Mouse (Mus musculus) forebrain, embryonic 10.5 days (tissue): ENCODE measurements around the gene Prss38. TPM values are rescaled to one million over a fixed set of nuclear protein-coding genes. Genes with fewer than 3 reads are reported as not detected.

ENCODE experiments used
- DNase-seq: peaks from one replicate; pipeline ENCODE4 v3.0.0-alpha.2; 2017; ENCODE audit warnings: low spot score; ENCODE audit errors: extremely low spot score
- H3K27ac ChIP-seq: fragments of 300-500 bp; sonication (generic); 2 replicates; pipeline ENCODE4 v1.5.1; 2016; ENCODE audit warnings: mild to moderate bottlenecking
- H3K27me3 ChIP-seq: fragments of 300-500 bp; sonication (generic); 2 replicates; pipeline ENCODE4 v1.6.1; 2016; ENCODE audit warnings: mild to moderate bottlenecking; ENCODE audit not compliant: poor library complexity, severe bottlenecking
- H3K36me3 ChIP-seq: fragments of 300-500 bp; sonication (generic); replicated peaks from 2 replicates; pipeline ENCODE4 v1.6.1; 2016; ENCODE audit warnings: mild to moderate bottlenecking, moderate library complexity
- H3K4me1 ChIP-seq: fragments of 300-500 bp; sonication (generic); 2 replicates; pipeline ENCODE4 v1.6.1; 2016
- H3K4me3 ChIP-seq: fragments of 300-500 bp; sonication (generic); 2 replicates; pipeline ENCODE4 v1.5.1; 2016; ENCODE audit warnings: mild to moderate bottlenecking, moderate library complexity
- H3K9me3 ChIP-seq: fragments of 300-500 bp; sonication (generic); 2 replicates; pipeline ENCODE4 v1.6.1; 2016; ENCODE audit warnings: mild to moderate bottlenecking, moderate library complexity
- WGBS: fragments of 180-500 bp; shearing (Covaris S2); methylation state at CpG from one replicate; pipeline ENCODE4 v1.1.7; 2016; 5-methylcytosine and 5-hydroxymethylcytosine counted together
- polyA plus RNA-seq: library from polyadenylated mRNA; unstranded; fragments of >200 nt; fragmentation: Nextera tagmentation; extraction: Ambion mirVana; gene quantifications from 2 replicates; pipeline ENCODE4 v1.2.1, GENCODE M21; 2016

Gene Prss38
- not detected in 2 replicates for polyA plus RNA-seq

GRCm38 (mm10) chr11:59375475-59375874 is at the start of gene Prss38:
Prss38 (minus strand) TSS chr11:59375657.
- no peaks in the 10 kb centered on the region for H3K36me3 ChIP-seq
- no peak within 1 kb of the TSS for H3K27ac ChIP-seq
- H3K9me3 ChIP-seq: peaks cover 4% of the 10 kb centered on the region; the same call in 1 of the 2 replicates
- no peak for DNase-seq
- 0 out of 2 replicates have a peak, but pooled peaks cover 11% of the 10 kb centered on the region for H3K4me1 ChIP-seq
- no peak within 1 kb of the TSS for H3K4me3 ChIP-seq
- 78% methylated on average over 16 of the region's 16 CpGs for WGBS
- no peaks in the 10 kb centered on the region for H3K27me3 ChIP-seq

DNA sequence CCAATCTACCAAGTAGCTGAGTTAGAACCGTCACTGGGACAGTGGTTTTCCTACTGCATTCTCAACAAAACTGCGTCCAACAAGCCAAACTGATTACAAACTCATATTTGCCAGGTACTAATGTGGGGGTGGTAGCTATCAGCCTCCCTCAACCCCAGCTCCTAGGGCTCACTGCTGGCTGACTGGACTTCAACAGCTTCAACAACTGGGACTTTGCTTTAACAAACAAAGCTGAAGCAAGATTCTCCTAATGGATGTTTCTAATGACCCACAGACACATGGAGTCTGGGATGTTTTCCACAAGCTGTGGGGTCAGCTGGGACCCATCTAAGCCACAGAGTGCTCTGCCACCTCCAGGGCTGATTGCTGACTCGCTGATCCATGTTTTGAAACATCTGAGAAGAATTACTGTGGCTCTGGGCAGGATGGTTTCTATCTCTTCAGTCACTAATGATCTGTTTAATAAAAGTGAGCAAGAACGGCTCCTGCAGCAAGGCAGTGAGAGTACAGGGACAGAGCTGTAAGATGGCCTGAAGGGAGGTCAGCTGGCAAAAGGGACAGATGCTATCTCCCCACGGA is 47.6 kb upstream of the Prss38 start:
- Histone ChIP-seq H3K36me3 (peaks cover 93% of the 10 kb centered on the region), H3K9me3 (no peaks in the 10 kb centered on the region), H3K4me3 (no peak overlapping the region), H3K27ac (no peak overlapping the region), H3K27me3 (no peaks in the 10 kb centered on the region), H3K4me1 (peaks cover 13% of the 10 kb centered on the region; the same call in 1 of the 2 replicates)
- 77% methylated on average over 5 of the region's 5 CpGs for WGBS
- DNase-seq: no peak

- H3K4me1 ChIP-seq: peaks cover 13% of the 10 kb centered on the region; the same call in 1 of the 2 replicates
- no peaks in the 10 kb centered on the region for H3K9me3 ChIP-seq
- 92% methylated on average over 2 of the region's 2 CpGs for WGBS
- H3K27me3 ChIP-seq: no peaks in the 10 kb centered on the region
- DNase-seq: no peak
- peaks cover 89% of the 10 kb centered on the region for H3K36me3 ChIP-seq
- H3K4me3 ChIP-seq: no peak overlapping the region
- no peak overlapping the region for H3K27ac ChIP-seq
Observed at GRCm38 (mm10) chr11:59421967-59422366, 46.5 kb upstream of the Prss38 start.

DNA sequence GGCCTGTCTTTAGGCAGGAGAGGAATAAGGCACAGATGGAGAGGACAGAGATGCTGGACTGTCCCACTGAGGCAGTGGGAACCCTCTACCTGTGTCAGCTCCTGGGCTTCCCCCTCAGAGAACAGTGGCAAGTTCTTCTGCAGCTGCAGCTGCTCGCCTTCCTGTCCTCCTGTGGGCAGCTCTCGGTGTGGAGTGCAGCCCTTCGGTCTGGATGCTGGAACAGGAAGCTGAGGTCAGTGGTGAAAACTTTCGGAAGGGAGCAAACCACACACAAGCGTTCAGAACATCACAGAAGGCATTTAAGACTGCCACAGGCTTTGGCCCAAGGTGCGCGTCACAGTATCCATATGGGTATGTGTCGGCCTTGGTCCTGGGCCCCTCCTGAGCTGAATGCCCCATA is 46.0 kb upstream of the Prss38 start:
- Histone ChIP-seq H3K9me3 (no peaks in the 10 kb centered on the region), H3K27ac (no peak overlapping the region), H3K4me3 (no peak overlapping the region), H3K4me1 (peaks cover 13% of the 10 kb centered on the region; the same call in 1 of the 2 replicates), H3K27me3 (no peaks in the 10 kb centered on the region), H3K36me3 (peaks cover 88% of the 10 kb centered on the region)
- no peak for DNase-seq
- 92% methylated on average over 8 of the region's 8 CpGs for WGBS

- Histone ChIP-seq H3K4me1 (peaks cover 9% of the 10 kb centered on the region), H3K9me3 (no peaks in the 10 kb centered on the region), H3K27me3 (no peaks in the 10 kb centered on the region), H3K4me3 (no peak overlapping the region), H3K27ac (no peak overlapping the region), H3K36me3 (peaks cover 86% of the 10 kb centered on the region)
- DNase-seq: no peak
- 93% methylated on average over 5 of the region's 5 CpGs for WGBS
Observed at GRCm38 (mm10) chr11:59418708-59419107, 43.3 kb upstream of the Prss38 start.

GRCm38 (mm10) chr11:59412999-59413863 is 37.8 kb upstream of the Prss38 start:
- Histone ChIP-seq H3K36me3 (peaks cover 64% of the 10 kb centered on the region), H3K27me3 (no peaks in the 10 kb centered on the region), H3K27ac (no peak overlapping the region), H3K4me1 (peaks cover 18% of the 10 kb centered on the region), H3K9me3 (no peaks in the 10 kb centered on the region), H3K4me3 (no peak overlapping the region)
- WGBS: 88% methylated on average over 13 of the region's 13 CpGs
- DNase-seq: no peak

DNA sequence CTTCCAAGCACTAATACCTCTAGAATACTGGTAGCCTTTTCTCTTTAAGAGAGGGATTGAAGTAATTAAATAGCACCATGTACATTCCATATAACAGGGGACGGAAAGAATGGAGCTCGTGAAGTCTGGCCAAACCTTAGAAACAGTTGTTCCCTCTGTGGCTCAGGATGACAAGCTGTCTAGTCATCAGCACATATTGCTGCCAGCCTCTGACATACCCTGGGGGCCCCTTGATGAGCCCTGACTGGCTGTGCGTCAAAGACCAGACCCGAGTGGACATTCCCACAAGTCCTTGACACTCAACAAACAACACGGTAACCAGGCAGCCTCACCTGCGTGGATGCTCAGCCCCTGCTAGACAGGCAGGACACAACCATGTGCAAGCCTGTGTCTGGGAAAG is 36.6 kb upstream of the Prss38 start:
- 0 out of 2 replicates have a peak overlapping the region, but pooled peaks have one; percentile 17 for H3K27ac ChIP-seq
- no peak overlapping the region for H3K4me3 ChIP-seq
- WGBS: 79% methylated on average over 6 of the region's 6 CpGs
- peaks cover 18% of the 10 kb centered on the region for H3K4me1 ChIP-seq
- no peaks in the 10 kb centered on the region for H3K9me3 ChIP-seq
- no peaks in the 10 kb centered on the region for H3K27me3 ChIP-seq
- DNase-seq: no peak
- peaks cover 68% of the 10 kb centered on the region for H3K36me3 ChIP-seq

DNA sequence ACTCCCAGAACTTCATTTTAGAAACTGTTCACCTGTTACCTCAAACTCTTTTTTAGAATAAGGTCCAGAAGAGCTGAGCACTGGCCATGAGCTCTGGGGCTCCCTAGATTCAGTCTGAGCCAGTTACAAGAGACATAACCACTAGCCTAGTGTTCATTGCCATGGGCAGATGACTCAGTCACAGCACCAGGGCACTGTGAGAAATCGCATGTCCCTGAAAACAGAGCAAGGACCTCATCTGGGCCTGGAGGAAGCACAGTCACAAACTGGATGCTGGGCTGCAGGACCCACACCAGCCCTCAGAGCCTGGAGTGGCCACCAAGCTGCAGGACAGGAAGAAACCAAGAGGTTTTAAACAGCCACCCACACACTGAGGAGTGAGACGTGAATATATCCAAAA is 35.4 kb upstream of the Prss38 start:
- Histone ChIP-seq H3K9me3 (no peaks in the 10 kb centered on the region), H3K27ac (no peak overlapping the region), H3K36me3 (peaks cover 73% of the 10 kb centered on the region), H3K27me3 (no peaks in the 10 kb centered on the region), H3K4me3 (no peak overlapping the region), H3K4me1 (peaks cover 18% of the 10 kb centered on the region)
- DNase-seq: no peak
- 90% methylated on average over 2 of the region's 2 CpGs for WGBS

GRCm38 (mm10) chr11:59405761-59406160 is 30.3 kb upstream of the Prss38 start:
- Histone ChIP-seq H3K9me3 (no peaks in the 10 kb centered on the region), H3K27ac (no peak overlapping the region), H3K27me3 (no peaks in the 10 kb centered on the region), H3K36me3 (peaks cover 59% of the 10 kb centered on the region), H3K4me1 (no peaks in the 10 kb centered on the region), H3K4me3 (no peak overlapping the region)
- WGBS: 83% methylated on average over 1 of the region's 1 CpGs
- no peak for DNase-seq

- WGBS: 85% methylated on average over 2 of the region's 2 CpGs
- H3K36me3 ChIP-seq: peaks cover 19% of the 10 kb centered on the region
- H3K27me3 ChIP-seq: no peaks in the 10 kb centered on the region
- no peak overlapping the region for H3K27ac ChIP-seq
- no peaks in the 10 kb centered on the region for H3K9me3 ChIP-seq
- no peak for DNase-seq
- H3K4me1 ChIP-seq: peaks cover 26% of the 10 kb centered on the region
- no peak overlapping the region for H3K4me3 ChIP-seq
Observed at GRCm38 (mm10) chr11:59400876-59401275, 25.4 kb upstream of the Prss38 start.

DNA sequence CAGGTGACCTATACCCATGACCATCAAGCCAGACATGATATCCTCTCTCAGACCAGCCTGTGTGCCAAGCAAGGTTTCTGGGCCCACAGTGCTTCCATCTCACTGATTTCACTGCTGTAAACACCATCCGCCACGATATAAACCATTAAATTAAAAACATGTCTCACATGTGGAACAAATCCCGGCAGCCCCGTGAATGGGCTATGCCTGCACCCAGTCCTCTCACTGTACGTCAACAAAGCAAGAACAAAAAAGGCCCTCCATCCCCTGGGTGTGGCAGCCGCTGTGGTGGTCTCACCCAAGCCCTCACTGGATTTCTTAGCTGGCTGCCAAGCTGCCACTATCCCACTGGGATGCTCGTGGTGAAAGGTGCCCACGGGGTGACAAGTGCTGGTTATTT is 24.4 kb upstream of the Prss38 start:
- H3K36me3 ChIP-seq: peaks cover 10% of the 10 kb centered on the region
- DNase-seq: no peak
- H3K27me3 ChIP-seq: no peaks in the 10 kb centered on the region
- WGBS: 68% methylated on average over 8 of the region's 8 CpGs
- no peak overlapping the region for H3K4me3 ChIP-seq
- peak overlapping the region; percentile 32; the same call in 1 of the 2 replicates for H3K27ac ChIP-seq
- H3K9me3 ChIP-seq: no peaks in the 10 kb centered on the region
- H3K4me1 ChIP-seq: peaks cover 26% of the 10 kb centered on the region

DNA sequence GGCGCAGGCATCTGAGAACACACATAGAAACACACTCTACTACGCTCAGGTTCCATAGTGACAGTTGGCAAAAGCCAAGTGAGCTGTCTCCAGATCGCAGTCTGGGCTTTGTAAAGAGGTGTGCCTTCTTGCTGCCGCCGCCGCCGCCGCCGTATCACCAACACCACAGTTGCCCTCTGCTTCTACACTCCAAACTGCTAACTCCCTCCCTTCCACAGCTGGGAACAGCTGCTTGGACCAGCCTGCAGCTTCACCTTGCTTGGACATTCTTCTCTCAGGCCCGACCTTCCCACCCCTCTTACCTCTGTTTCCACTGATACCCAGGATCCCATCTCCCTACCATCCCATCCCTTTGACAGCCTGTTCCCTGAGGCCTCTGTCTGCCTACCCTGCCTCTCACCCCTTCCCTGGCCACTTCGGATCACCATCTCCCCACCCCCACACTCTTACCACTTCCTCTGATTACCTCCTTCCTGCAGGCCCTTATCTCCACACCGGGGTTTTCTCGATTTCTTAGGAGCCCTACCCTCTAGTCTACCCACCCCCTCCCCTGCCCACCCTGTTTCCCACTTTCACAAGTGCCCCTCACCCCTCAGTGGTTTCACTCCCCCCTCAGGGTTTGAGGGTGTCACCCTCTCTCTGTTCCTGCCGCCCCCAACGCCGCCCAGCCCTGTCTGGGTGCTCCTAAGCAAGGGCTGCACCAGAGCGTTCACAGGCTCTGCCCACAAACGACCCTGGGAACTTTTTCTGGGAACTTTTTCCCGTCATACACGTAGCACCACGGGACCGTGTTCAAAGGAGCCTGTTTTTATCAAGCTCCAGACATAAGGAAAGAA is 22.3 kb upstream of the Prss38 start:
- Histone ChIP-seq H3K9me3 (no peaks in the 10 kb centered on the region), H3K36me3 (no peaks in the 10 kb centered on the region), H3K4me1 (peaks cover 35% of the 10 kb centered on the region), H3K27ac (peak overlapping the region; percentile 65), H3K27me3 (no peaks in the 10 kb centered on the region), H3K4me3 (no peak overlapping the region)
- DNase-seq: no peak
- 66% methylated on average over 22 of the region's 22 CpGs for WGBS
